Mouse (Mus musculus) lung, postnatal 0 days (tissue): Measurements from ENCODE around the gene Ppp2r1b.
"Not testable (repeated sequence)": the region's sequence is repeated elsewhere in the genome, so short reads cannot be mapped to it uniquely, and the experiment has no call there.

Experiments
- CTCF ChIP-seq: IDR thresholded peaks from 2 replicates; pipeline ENCODE4 v1.5.1; 2016; ENCODE audit warnings: antibody characterized with exemption, mild to moderate bottlenecking
- EP300 ChIP-seq: IDR thresholded peaks from 2 replicates; pipeline ENCODE4 v1.6.1; 2016; ENCODE audit warnings: antibody characterized with exemption, mild to moderate bottlenecking, control low read depth

- not testable (repeated sequence) for TF ChIP-seq EP300, CTCF
Observed at GRCm38 (mm10) chr9:50832582-50832981, 12.5 kb upstream of the Ppp2r1b start.
